In the genomic region with DNA sequence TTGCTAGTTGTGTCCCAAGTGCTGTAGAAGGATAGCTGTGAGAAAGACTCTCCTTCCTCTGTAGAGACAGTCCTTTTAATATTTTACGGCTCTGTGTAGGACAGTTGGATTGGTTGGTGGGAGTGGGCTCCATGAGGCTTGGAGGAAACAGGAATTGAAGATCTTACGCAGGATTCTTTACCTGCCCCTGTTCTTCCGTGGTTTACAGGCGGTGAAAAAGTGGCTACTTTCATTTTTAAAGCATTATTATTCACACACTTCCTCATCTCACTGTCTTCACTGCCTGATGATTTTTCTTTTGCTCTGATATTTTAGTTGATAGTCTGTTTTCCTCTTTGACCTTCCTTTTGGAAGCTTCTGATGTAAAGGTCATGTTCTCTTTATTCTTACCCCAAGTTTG, we compare ENCODE assay signal across 21 mouse cellular contexts. TPM values are rescaled to one million over a fixed set of nuclear protein-coding genes. Genes with fewer than 3 reads are reported as not detected.
DNase-seq lines count a peak whose midpoint lies in the region; ATAC-seq and TF ChIP-seq lines count a peak whose summit lies in the region.
"Had no signal": no experiment of that assay in that cellular context is flagged by ENCODE, and none has a peak within 500 bp of the region (broad histone marks: within the 10 kb centered on the region; RNA-seq: fewer than 3 reads in every experiment).

No protein-coding gene starts in this region.

- H3K27me3 ChIP-seq in G1E (ENCODE audit: insufficient read depth, low read length), result no peaks in the 10 kb centered on the region
- peaks cover 42% of the 10 kb centered on the region for H3K27me3 ChIP-seq in hindbrain, embryonic 10.5 days (ENCODE audit: insufficient read depth, poor library complexity, severe bottlenecking)

- H3K4me1 ChIP-seq in G1E (ENCODE audit: insufficient read depth, low read depth, low read length), result peaks cover 8% of the 10 kb centered on the region
- peaks cover 10% of the 10 kb centered on the region for H3K4me1 ChIP-seq in hindbrain, embryonic 10.5 days (replicated peaks)
- H3K4me1 ChIP-seq: embryonic facial prominence, embryonic 12.5 days had no signal

- H3K36me3 ChIP-seq in G1E (replicated peaks), result no peaks in the 10 kb centered on the region
- H3K36me3 ChIP-seq in hindbrain, embryonic 10.5 days, result no peaks in the 10 kb centered on the region
- H3K36me3 ChIP-seq: embryonic facial prominence, embryonic 12.5 days; forebrain, embryonic 12.5 days; heart, embryonic 13.5 days; hindbrain, embryonic 12.5 days had no signal

- ATAC-seq in G1E (ENCODE audit: extremely low read depth, insufficient number of reproducible peaks, low FRiP score, poor library complexity, severe bottlenecking), result peak; percentile 18; the same call in 1 of the 2 replicates
- ATAC-seq in common myeloid progenitor, adult 5-6 weeks (replicated peaks; ENCODE audit: low read depth, poor library complexity, severe bottlenecking), result peak; percentile 54; the same call in 1 of the 2 replicates
- peak; percentile 17 for ATAC-seq in megakaryocyte progenitor cell, adult 5-6 weeks (replicated peaks; ENCODE audit: poor library complexity)
- no peak for ATAC-seq in activated CD4-positive, CD25-positive, alpha-beta regulatory T cell, adult 4 months
- ATAC-seq: forebrain, embryonic 16.5 days; hindbrain, postnatal 0 days had no signal

- DNase-seq in 416B (ENCODE audit: low read depth), result peak; percentile 48
- DNase-seq in G1E (ENCODE audit: low spot score), result no peak
- no peak for DNase-seq in hindbrain, embryonic 10.5 days (ENCODE audit: low spot score)
- DNase-seq in left cerebral cortex, postnatal 10 days (ENCODE audit: extremely low spot score in 1 of 2, low spot score in 2 of 2), result no peak
- DNase-seq: adrenal gland, adult 8-10 months; adrenal gland, postnatal 36 days; cerebellum, adult 11 months; cerebellum, adult 8-10 months; cerebellum, postnatal 14 days; gastrocnemius, postnatal 10 days; heart, postnatal 36 days had no signal

- H3K9me3 ChIP-seq in G1E (replicated peaks), result peaks cover 9% of the 10 kb centered on the region
- no peaks in the 10 kb centered on the region for H3K9me3 ChIP-seq in hindbrain, embryonic 10.5 days
- H3K9me3 ChIP-seq: embryonic facial prominence, embryonic 12.5 days; forebrain, embryonic 12.5 days; heart, embryonic 13.5 days; hindbrain, embryonic 12.5 days had no signal

- WGBS in hindbrain, embryonic 10.5 days, result 79% methylated on average over 4 of the region's 4 CpGs

- H3K4me3 ChIP-seq in G1E (ENCODE audit: low read depth, low read length), result peak overlapping the region; percentile 50; the same call in 1 of the 2 replicates
- no peak overlapping the region for H3K4me3 ChIP-seq in hindbrain, embryonic 10.5 days
- H3K4me3 ChIP-seq: embryonic facial prominence, embryonic 12.5 days; forebrain, embryonic 12.5 days; heart, embryonic 13.5 days; hindbrain, embryonic 12.5 days had no signal

- H3K27ac ChIP-seq in hindbrain, embryonic 10.5 days, result no peak overlapping the region
- H3K27ac ChIP-seq: embryonic facial prominence, embryonic 12.5 days; forebrain, embryonic 12.5 days; heart, embryonic 13.5 days; hindbrain, embryonic 12.5 days; hindbrain, postnatal 0 days had no signal

- no peak for TF ChIP-seq CTCF in G1E (IDR thresholded peaks at IDR 0.05; ENCODE audit: low read depth, low read length)

- intact Hi-C loops in left cerebral cortex, postnatal 10 days (cut with DNase I), result no loop called here

RNA-seq across cellular contexts. Expression of gene Tbr1, which starts 17.5 kb away (rescaled TPM):
- 1.4 TPM in 1 of 2 replicates, not detected in the other for total RNA-seq in G1E (2014; fragmentation: Nextera tagmentation)
- total RNA-seq in G1E (2017), result 0.44 and 0.52 TPM in 2 replicates
- 0.08 and 0.11 TPM in 2 replicates for polyA plus RNA-seq in G1E (2012)
- total RNA-seq in common myeloid progenitor, adult 5-6 weeks (2017), result 1.5 TPM in 1 of 2 replicates, not detected in the other
- 0.42 and 0.59 TPM in 2 replicates for total RNA-seq in megakaryocyte progenitor cell, adult 5-6 weeks (2015)
- total RNA-seq in megakaryocyte progenitor cell, adult 5-6 weeks (2017), result not detected in 2 replicates
- polyA plus RNA-seq in hindbrain, embryonic 10.5 days (2016; fragmentation: Nextera tagmentation; extraction: Ambion mirVana), result 0.30 TPM in 1 of 2 replicates, not detected in the other
- not detected for polyA plus RNA-seq in activated CD4-positive, CD25-positive, alpha-beta regulatory T cell, adult 4 months (2017; shearing (Covaris generic))
- 10 to 100 TPM; 97.9 to 99.5 TPM for total RNA-seq in left cerebral cortex, postnatal 10 days (2021)
- total RNA-seq: adrenal gland, postnatal 36 days had no signal
- polyA plus RNA-seq: gonadal fat pad, adult 2 months had no signal

Comparison
In these comparisons a context has a peak if more than half of its experiments do, and no peak if none do; other contexts are left out.
1. RNA of gene Tbr1, which starts 17.5 kb away (total RNA-seq): 97.9 to 99.5 TPM in left cerebral cortex, postnatal 10 days; 0.44 to 1.4 TPM in G1E, 0.42 to 0.59 TPM in megakaryocyte progenitor cell, adult 5-6 weeks and 1.5 TPM in common myeloid progenitor, adult 5-6 weeks; every median in the first group is over 10 times any median in the second.